Mouse (Mus musculus) heart, adult 11 months (tissue): Measurements from ENCODE around the gene Tmem177.

Experiments
- DNase-seq: peaks from one replicate; pipeline ENCODE4 v3.0.0; 2022

The Tmem177 gene

GRCm38 (mm10) chr1:119886320-119886719, 26.7 kb downstream of the Tmem177 start:
- DNase-seq: no peak

GRCm38 (mm10) chr1:119884272-119884671, 28.7 kb downstream of the Tmem177 start:
- DNase-seq: no peak

GRCm38 (mm10) chr1:119878909-119879308, 34.1 kb downstream of the Tmem177 start:
- DNase-seq: peak; percentile 90

- no peak for DNase-seq
Observed at GRCm38 (mm10) chr1:119877469-119877868, 35.5 kb downstream of the Tmem177 start.

- no peak for DNase-seq
Observed at GRCm38 (mm10) chr1:119868395-119869161, 44.4 kb downstream of the Tmem177 start.

- no peak for DNase-seq
Observed at GRCm38 (mm10) chr1:119867300-119867699, 45.7 kb downstream of the Tmem177 start.

- DNase-seq: no peak
Observed at GRCm38 (mm10) chr1:119865311-119865710, 47.7 kb downstream of the Tmem177 start.

GRCm38 (mm10) chr1:119863507-119864296, 49.3 kb downstream of the Tmem177 start:
- no peak for DNase-seq

GRCm38 (mm10) chr1:119859566-119859965, 53.4 kb downstream of the Tmem177 start:
- no peak for DNase-seq
